Mouse (Mus musculus): Measurements from ENCODE around the gene Agfg1.

DNA sequence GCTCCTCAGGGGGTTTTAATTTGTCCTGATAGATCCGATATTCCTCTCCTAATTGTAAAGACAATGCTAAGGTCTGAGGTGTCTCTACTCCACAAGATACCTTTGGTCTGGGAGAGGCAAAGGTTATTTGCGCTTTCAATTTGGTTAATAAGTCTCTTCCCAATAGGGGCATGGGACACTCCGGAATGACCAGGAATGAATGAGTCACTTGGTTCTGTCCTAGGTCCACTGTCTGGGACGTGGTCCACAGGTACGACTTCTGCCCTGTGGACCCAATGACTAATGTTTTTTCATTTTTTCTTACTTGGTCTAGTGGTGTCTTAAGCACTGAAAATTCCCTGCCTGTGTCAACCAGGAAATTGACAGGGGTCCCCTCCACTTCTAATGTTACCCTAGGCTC is 99.4 kb downstream of the Agfg1 start:
- no peak for TF ChIP-seq TAL1 (IDR thresholded peaks at IDR 0.05; ENCODE audit: low read length)
- TF ChIP-seq GATA1 (IDR thresholded peaks at IDR 0.05; ENCODE audit: low read length): no peak
